Mouse (Mus musculus): ENCODE data around the gene Tcf3. TPM values are rescaled to one million over a fixed set of nuclear protein-coding genes. Genes with fewer than 3 reads are reported as not detected.

Tcf3 gene
- total and polyA plus RNA-seq, 2 experiments from 2014 or later, result 24.8 to 91.1 TPM

DNA sequence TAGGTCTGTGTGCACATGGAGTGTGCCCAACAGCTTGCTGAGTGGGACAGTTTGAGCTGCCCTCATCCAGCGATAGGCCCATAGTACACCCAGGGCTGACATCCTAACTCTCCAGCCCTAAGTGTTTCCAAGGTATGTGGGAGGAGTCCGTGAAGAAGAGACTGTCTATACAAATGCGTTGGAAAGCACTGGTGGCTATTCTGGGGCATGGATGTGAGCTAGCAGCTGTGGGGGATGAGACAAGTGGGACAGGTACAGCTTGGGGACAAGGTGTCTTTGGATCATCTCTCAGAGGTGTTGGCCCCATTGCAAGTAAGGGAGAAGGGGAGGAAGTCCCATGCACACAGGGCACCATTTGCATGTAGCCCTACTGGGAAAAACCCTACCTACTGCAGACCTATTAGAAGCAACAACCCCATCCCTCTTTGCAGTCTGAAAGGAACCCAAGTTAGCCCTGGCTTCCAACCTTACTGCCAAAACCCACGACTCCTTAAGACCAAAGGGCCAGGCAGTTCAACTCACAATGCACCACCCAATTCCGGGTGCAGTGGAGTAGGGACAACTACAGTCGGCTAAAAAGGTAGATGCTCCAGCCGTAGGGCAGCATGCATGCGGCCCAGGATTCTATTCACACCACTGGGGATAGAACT, 35.8 kb downstream of the Tcf3 start:
- Histone ChIP-seq H3K36me3 (ENCODE audit: insufficient read depth, low read length) (peaks cover 38% of the 10 kb centered on the region), H3K4me2 (ENCODE audit: low read depth, low read length, poor library complexity, severe bottlenecking) (peak overlapping the region; percentile 74), H3K4me1 (ENCODE audit: insufficient read depth, low read length) (peaks cover 18% of the 10 kb centered on the region), H3K9ac (replicated peaks; ENCODE audit: low read length, poor library complexity, severe bottlenecking) (peak overlapping the region; percentile 54), H3K27ac (ENCODE audit: low read depth, low read length) (peak overlapping the region; percentile 99), H3K27me3 (ENCODE audit: insufficient read depth, low read length) (no peaks in the 10 kb centered on the region), H3K4me3 (ENCODE audit: low read depth, low read length) (peak overlapping the region; percentile 73), H3K9me3 (ENCODE audit: low read length) (no peaks in the 10 kb centered on the region)
- DNase-seq (ENCODE audit: low spot score), result no peak
- TF ChIP-seq CTCF (IDR thresholded peaks at IDR 0.05), result no peak; the same call in 1 of the 2 replicates
- WGBS, result 41% methylated on average over 8 of the region's 8 CpGs
- ATAC-seq (ENCODE audit: low FRiP score), result no peak

GRCm38 (mm10) chr10:80396822-80397523, 36.5 kb downstream of the Tcf3 start:
- no peak for ATAC-seq (ENCODE audit: low FRiP score)
- Histone ChIP-seq H3K4me2 (ENCODE audit: low read depth, low read length, poor library complexity, severe bottlenecking) (peak overlapping the region; percentile 74), H3K36me3 (ENCODE audit: insufficient read depth, low read length) (peaks cover 42% of the 10 kb centered on the region), H3K4me3 (ENCODE audit: low read depth, low read length) (peak overlapping the region; percentile 73; the same call in 1 of the 2 replicates), H3K27ac (ENCODE audit: low read depth, low read length) (peak overlapping the region; percentile 99; the same call in 1 of the 2 replicates), H3K27me3 (ENCODE audit: insufficient read depth, low read length) (no peaks in the 10 kb centered on the region), H3K9ac (replicated peaks; ENCODE audit: low read length, poor library complexity, severe bottlenecking) (peak overlapping the region; percentile 54; the same call in 1 of the 2 replicates), H3K9me3 (ENCODE audit: low read length) (no peaks in the 10 kb centered on the region), H3K4me1 (ENCODE audit: insufficient read depth, low read length) (peaks cover 18% of the 10 kb centered on the region)
- TF ChIP-seq CTCF (IDR thresholded peaks at IDR 0.05), result no peak
- DNase-seq (ENCODE audit: low spot score), result no peak
- WGBS, result 87% methylated on average over 11 of the region's 11 CpGs

DNA sequence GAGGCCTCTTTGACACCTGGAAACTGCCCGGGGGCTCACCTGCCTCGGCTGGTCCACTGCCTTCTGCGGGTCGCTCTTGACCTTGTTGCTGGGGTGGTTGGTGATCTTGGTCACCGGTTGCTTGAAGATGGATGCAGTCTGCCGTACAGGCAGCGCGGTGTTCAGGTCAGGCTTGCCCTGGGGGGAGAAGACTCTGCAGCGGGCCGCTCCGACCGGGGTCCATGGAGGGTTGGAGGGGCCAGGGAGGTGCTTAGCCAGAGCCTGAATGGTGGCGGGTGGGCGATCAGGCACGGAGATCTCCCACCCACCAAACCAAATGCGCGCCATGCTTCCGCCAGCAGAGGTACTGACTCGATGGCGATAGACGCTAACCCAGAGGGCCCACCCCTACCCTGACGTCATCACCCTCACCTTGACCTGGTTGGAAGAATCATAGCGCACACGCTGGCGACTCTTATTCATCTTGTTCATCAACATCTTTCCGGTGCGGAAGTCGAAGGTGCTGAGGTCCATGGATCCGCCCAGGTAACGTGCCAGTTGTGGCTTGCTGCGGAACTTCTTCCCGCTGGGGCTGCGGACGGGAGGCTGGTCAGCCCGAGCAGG, 38.3 kb downstream of the Tcf3 start:
- Histone ChIP-seq H3K4me3 (ENCODE audit: low read depth, low read length) (no peak overlapping the region), H3K4me2 (ENCODE audit: low read depth, low read length, poor library complexity, severe bottlenecking) (no peak overlapping the region), H3K4me1 (ENCODE audit: insufficient read depth, low read length) (peaks cover 12% of the 10 kb centered on the region), H3K9me3 (ENCODE audit: low read length) (no peaks in the 10 kb centered on the region), H3K27me3 (ENCODE audit: insufficient read depth, low read length) (no peaks in the 10 kb centered on the region), H3K27ac (ENCODE audit: low read depth, low read length) (no peak overlapping the region), H3K9ac (replicated peaks; ENCODE audit: low read length, poor library complexity, severe bottlenecking) (no peak overlapping the region), H3K36me3 (ENCODE audit: insufficient read depth, low read length) (peaks cover 44% of the 10 kb centered on the region)
- ATAC-seq (ENCODE audit: low FRiP score), result no peak
- no peak for DNase-seq (ENCODE audit: low spot score)
- WGBS, result 95% methylated on average over 32 of the region's 35 CpGs
- no peak for TF ChIP-seq CTCF (IDR thresholded peaks at IDR 0.05)

DNA sequence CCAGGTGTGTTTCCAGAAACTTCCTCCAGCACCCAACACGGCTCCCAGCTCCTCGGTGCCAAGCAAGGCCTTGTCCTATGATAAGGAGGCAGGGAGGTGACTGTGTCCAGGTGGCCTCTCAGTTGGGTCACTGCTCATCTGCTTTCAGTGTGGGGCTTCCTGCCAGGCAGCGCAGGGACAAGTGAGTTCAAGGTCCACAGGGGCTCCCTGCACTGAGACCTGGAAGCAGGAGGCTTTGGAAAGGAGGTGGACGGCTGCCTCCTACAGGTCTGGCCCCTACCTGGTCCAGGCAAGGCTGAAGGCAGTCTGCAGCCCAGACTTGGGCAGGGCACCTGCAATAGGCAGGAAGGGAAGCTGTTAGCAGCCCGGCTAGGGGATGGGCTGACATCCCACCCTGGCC, 40.8 kb downstream of the Tcf3 start:
- no peak for TF ChIP-seq CTCF (IDR thresholded peaks at IDR 0.05)
- Histone ChIP-seq H3K4me1 (ENCODE audit: insufficient read depth, low read length) (peaks cover 14% of the 10 kb centered on the region), H3K9ac (replicated peaks; ENCODE audit: low read length, poor library complexity, severe bottlenecking) (no peak overlapping the region), H3K9me3 (ENCODE audit: low read length) (no peaks in the 10 kb centered on the region), H3K4me2 (ENCODE audit: low read depth, low read length, poor library complexity, severe bottlenecking) (no peak overlapping the region), H3K36me3 (ENCODE audit: insufficient read depth, low read length) (peaks cover 44% of the 10 kb centered on the region), H3K27ac (ENCODE audit: low read depth, low read length) (no peak overlapping the region), H3K4me3 (ENCODE audit: low read depth, low read length) (no peak overlapping the region), H3K27me3 (ENCODE audit: insufficient read depth, low read length) (no peaks in the 10 kb centered on the region)
- DNase-seq (ENCODE audit: low spot score), result no peak
- ATAC-seq (ENCODE audit: low FRiP score), result no peak
- WGBS, result 95% methylated on average over 5 of the region's 5 CpGs

- 89% methylated on average over 9 of the region's 9 CpGs for WGBS
- no peak for DNase-seq (ENCODE audit: low spot score)
- Histone ChIP-seq H3K36me3 (ENCODE audit: insufficient read depth, low read length) (peaks cover 44% of the 10 kb centered on the region), H3K9ac (replicated peaks; ENCODE audit: low read length, poor library complexity, severe bottlenecking) (0 out of 2 replicates have a peak overlapping the region, but pooled peaks have one; percentile 5), H3K4me3 (ENCODE audit: low read depth, low read length) (no peak overlapping the region), H3K4me2 (ENCODE audit: low read depth, low read length, poor library complexity, severe bottlenecking) (no peak overlapping the region), H3K4me1 (ENCODE audit: insufficient read depth, low read length) (peaks cover 6% of the 10 kb centered on the region), H3K27ac (ENCODE audit: low read depth, low read length) (no peak overlapping the region), H3K27me3 (ENCODE audit: insufficient read depth, low read length) (no peaks in the 10 kb centered on the region), H3K9me3 (ENCODE audit: low read length) (no peaks in the 10 kb centered on the region)
- TF ChIP-seq CTCF (IDR thresholded peaks at IDR 0.05), result no peak
- no peak for ATAC-seq (ENCODE audit: low FRiP score)
Measured at GRCm38 (mm10) chr10:80390697-80391096, 42.8 kb downstream of the Tcf3 start.

Measured in midbrain, postnatal 0 days (tissue).